In genomic region chr5:145114071-145114605, GRCm38 (mm10) we compare ENCODE assay signal across 8 mouse cellular contexts. TPM values are rescaled to one million over a fixed set of nuclear protein-coding genes. Genes with fewer than 3 reads are reported as not detected.
DNase-seq lines count a peak whose midpoint lies in the region; TF ChIP-seq lines count a peak whose summit lies in the region.

Arpc1b (plus strand) TSS chr5:145114215.

- no peak within 1 kb of the TSS for H3K27ac ChIP-seq in ES-E14 (ENCODE audit: insufficient read depth, low read depth, low read length, poor library complexity, severe bottlenecking)

- H3K4me1 ChIP-seq in ES-E14 (ENCODE audit: control insufficient read depth in 2 of 2, insufficient read depth in 2 of 2, low read length in 2 of 2, poor library complexity in 1 of 2), result peaks cover 2 to 9% of the 10 kb centered on the region in 2 experiments; a peak in 3 of 4 replicates

- peak; percentile 69 for DNase-seq in ES-E14 (ENCODE audit: low read depth, low spot score)
- peak; percentile 26 for DNase-seq in brain, adult 2 months (ENCODE audit: low read depth, low spot score)
- peak; percentile 82 for DNase-seq in gastrocnemius, postnatal 14 days
- peak; percentile 86 for DNase-seq in induced T-regulatory cell, adult 2 months (ENCODE audit: low read depth)
- no peak for DNase-seq in left cerebral cortex, postnatal 36 days (ENCODE audit: low spot score in 2 of 2)
- peak; percentile 54 for DNase-seq in mesoderm, embryonic 11.5 days (ENCODE audit: low read depth, low spot score)
- DNase-seq in spleen, postnatal 10 days (ENCODE audit: low spot score in 2 of 2), result peak; percentile 56 to 73
- no peak for DNase-seq in frontal cortex, postnatal 36 days (ENCODE audit: low spot score in 2 of 2)

- in situ Hi-C loops in ES-E14 (cut with MboI; ENCODE audit: low sequenced_read_pairs in 2 of 2, unreplicated experiment in 2 of 2), result no loop called here

- peak within 1 kb of the TSS; percentile 78 for H3K9ac ChIP-seq in ES-E14 (ENCODE audit: insufficient read depth, low read depth, low read length, poor library complexity, severe bottlenecking)

- H3K4me3 ChIP-seq in ES-E14 (ENCODE audit: insufficient read depth in 1 of 2, low read depth in 1 of 2, low read length in 2 of 2, poor library complexity in 1 of 2, severe bottlenecking in 1 of 2), result peak within 1 kb of the TSS; percentile 81 to 91

- intact Hi-C loops in gastrocnemius, postnatal 14 days (cut with DNase I; ENCODE audit: low total_unique reads), result no loop called here
- intact Hi-C loops in left cerebral cortex, postnatal 36 days (cut with DNase I), result no loop called here

- peaks cover under 1% of the 10 kb centered on the region for H3K36me3 ChIP-seq in ES-E14 (ENCODE audit: control insufficient read depth, insufficient read depth, low read length, poor library complexity, severe bottlenecking)

- no peaks in the 10 kb centered on the region for H3K9me3 ChIP-seq in ES-E14 (ENCODE audit: control insufficient read depth, insufficient read depth, low read depth, low read length)

TF ChIP-seq in ES-E14, 5 proteins besides CTCF, POLR2A, EP300 and RAD21:
- TF ChIP-seq MAFK (IDR thresholded peaks at IDR 0.05; ENCODE audit: insufficient read depth, low read depth, low read length), result no peak
- TF ChIP-seq HCFC1 (IDR thresholded peaks at IDR 0.05; ENCODE audit: borderline replicate concordance, insufficient read depth, low read length), result no peak; the same call in 1 of the 2 replicates
- no peak for TF ChIP-seq CHD2 (IDR thresholded peaks at IDR 0.05; ENCODE audit: low read depth, low read length)
- no peak for TF ChIP-seq ZNF384 (IDR thresholded peaks at IDR 0.05; ENCODE audit: low read depth, low read length)
- TF ChIP-seq ZC3H11A (IDR thresholded peaks at IDR 0.05; ENCODE audit: borderline replicate concordance, low read depth, low read length), result no peak
TF ChIP-seq in ES-E14: peak in this region for 0.

RNA-seq across cellular contexts. Expression of gene Arpc1b, which starts in this region (rescaled TPM):
- total RNA-seq in ES-E14 (2012; rRNA removed), result 185 and 249 TPM in 2 replicates
- total RNA-seq in gastrocnemius, postnatal 14 days (2021), result 10 to 100 TPM; 58.6 to 66.5 TPM
- total RNA-seq in left cerebral cortex, postnatal 36 days (2021), result 10 to 100 TPM; 23.6 to 24.1 TPM

Comparison
In these comparisons a context has a peak if more than half of its experiments do, and no peak if none do; other contexts are left out.
1. DNase-seq: peak in ES-E14 (single experiment), brain, adult 2 months (single experiment), gastrocnemius, postnatal 14 days (single experiment), induced T-regulatory cell, adult 2 months (single experiment), mesoderm, embryonic 11.5 days (single experiment) and spleen, postnatal 10 days (2 of 2); none in left cerebral cortex, postnatal 36 days (0 of 2) and frontal cortex, postnatal 36 days (0 of 2).